Mouse (Mus musculus) gastrocnemius, adult 8-10 months (tissue): ENCODE measurements around the gene Rgs12. TPM values are rescaled to one million over a fixed set of nuclear protein-coding genes. Genes with fewer than 3 reads are reported as not detected.
A peak's percentile ranks its signal among the peaks of the same experiment; 100 is the strongest.

ENCODE experiments used
- DNase-seq, 2 experiments: peaks; one replicate each; pipeline ENCODE4 v3.0.0; 2022; ENCODE audit warnings: low spot score in 2 of 2
- total RNA-seq, 4 experiments: library from RNA; stranded (reverse); gene quantifications; 2 replicates each; pipeline ENCODE4 v1.2.4; 2022

Rgs12 gene
- total RNA-seq = 1 to 10 TPM; 1.8 to 2.6 (median 2.2) TPM

- DNase-seq = peak; percentile 67 to 73
Observed at GRCm38 (mm10) chr5:34948861-34949760, at the start of gene Rgs12. Rgs12 (plus strand) TSS chr5:34949445.

DNA sequence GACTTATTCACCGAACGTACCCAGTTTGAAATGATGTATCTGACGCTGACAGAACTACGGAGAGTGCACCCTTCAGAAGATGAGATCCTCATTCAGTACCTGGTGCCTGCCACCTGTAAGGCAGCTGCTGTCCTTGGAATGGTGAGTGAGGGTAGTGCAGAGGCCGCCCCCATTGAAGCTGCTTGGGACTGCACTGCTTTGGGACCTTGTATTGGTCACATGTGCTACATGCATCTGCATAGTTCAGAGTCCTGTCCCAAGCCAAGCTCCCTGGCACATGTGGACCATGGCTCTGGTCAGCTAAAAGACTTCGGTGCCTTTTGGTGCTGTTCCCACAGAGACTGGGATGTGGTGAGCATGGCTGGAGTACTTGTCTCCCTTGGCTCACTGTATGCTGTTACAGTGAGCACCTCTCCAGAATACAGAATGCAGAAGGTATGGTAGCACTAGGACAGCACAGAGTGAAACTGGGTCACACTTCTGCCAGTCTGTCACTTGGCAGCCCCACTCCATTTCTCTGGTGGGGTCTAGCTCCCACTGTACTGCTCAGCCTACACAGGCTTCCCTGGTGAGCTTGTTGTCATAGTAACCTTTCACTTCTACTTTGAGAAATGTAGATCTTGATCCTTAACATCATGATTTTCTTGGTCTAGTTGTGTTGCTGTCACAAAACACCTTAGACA is 49.3 kb upstream of the Rgs12 start:
- no peak for DNase-seq

- no peak for DNase-seq
Observed at GRCm38 (mm10) chr5:34902371-34902770, 46.9 kb upstream of the Rgs12 start.

- no peak for DNase-seq
Observed at GRCm38 (mm10) chr5:34902811-34903385, 46.3 kb upstream of the Rgs12 start.

DNA sequence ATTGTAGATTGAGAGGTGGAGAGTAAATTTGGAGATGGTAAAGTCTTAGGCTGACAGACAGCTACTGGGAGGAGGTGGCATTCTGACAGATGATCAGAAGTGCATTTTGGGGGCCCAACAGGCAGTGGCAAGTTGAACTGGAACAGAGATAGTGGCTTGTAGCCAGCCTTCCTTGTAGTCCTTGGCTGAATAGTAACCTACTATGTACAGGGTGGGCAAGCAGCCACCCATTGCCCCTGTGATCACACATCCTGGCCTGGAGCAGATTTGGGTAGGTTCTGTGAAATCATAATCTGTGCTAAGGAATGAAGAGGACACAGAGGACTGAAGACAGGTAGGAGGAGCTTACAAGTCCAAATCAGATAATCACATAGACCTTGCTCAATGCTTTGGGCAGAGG is 44.8 kb upstream of the Rgs12 start:
- no peak for DNase-seq

DNA sequence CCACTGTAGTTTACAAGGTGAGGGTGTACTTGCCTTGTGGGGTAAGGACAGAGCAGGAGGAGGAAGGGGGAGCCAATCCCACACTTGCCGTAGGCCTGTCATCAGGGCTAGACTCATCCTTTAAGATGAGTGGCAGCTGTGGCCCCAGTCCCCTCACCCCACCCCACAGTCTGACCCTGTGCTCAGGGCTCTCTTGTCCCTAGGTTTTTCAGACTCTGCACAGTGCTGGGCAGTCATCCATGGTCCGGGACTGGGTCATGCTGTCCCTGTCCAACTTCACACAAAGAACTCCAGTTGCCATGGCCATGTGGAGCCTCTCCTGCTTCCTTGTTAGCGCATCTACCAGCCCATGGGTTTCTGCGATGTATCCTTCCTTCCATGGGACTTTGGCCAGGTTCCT is 42.0 kb upstream of the Rgs12 start:
- DNase-seq = no peak

DNA sequence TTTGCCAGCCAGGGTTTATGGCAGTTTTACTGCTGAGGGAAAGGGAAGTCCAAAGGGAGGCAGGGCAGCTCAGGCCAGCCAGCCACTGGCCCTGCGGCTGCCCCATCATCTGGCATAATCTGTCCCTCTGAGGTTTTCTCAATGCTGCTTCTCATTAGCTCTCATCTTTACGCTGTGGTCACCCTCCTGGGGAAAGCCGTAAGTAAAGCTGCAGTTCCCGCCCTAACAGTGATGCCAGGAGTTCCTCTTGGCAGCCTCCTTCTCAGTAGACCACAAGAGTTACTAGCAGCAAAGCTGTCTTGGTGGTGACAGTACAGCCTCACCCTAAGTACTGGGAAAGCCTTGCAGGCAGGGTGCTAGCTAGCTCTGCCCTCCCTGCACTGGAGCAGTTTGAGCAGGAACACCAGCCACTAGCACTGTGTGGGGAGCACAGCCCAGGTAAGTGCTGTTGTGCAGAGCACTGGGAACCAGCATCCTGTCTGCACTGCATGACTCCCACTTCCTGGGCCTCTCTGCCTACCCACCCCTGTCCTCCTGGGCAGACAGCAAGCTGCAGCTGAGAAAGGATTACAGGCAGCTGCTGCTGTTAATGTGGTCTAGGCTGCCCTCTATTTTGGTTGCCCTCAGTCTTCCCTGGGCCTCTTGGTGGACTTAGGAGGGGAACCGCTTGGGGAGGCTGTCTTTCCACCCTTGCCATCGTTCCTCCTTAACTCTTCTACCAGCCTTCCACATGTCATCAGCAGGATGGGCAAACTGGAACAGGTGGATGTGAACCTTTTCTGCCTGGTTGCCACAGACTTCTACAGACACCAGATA is 41.1 kb upstream of the Rgs12 start, which contains the start of gene Msantd1:
Gene Msantd1, plus strand, starts transcription at position 103 of the 816 bp plus-strand sequence.
- DNase-seq = no peak

GRCm38 (mm10) chr5:34908726-34909633 is 40.3 kb upstream of the Rgs12 start:
- DNase-seq = no peak

- no peak for DNase-seq
Observed at GRCm38 (mm10) chr5:34909634-34910503, 39.4 kb upstream of the Rgs12 start.

GRCm38 (mm10) chr5:34910504-34910815 is 38.8 kb upstream of the Rgs12 start:
- DNase-seq = no peak

- DNase-seq = peak; percentile 23 to 36
Observed at GRCm38 (mm10) chr5:34915801-34916200, 33.4 kb upstream of the Rgs12 start.

- DNase-seq = no peak
Observed at GRCm38 (mm10) chr5:34917234-34917655, 32.0 kb upstream of the Rgs12 start.

DNA sequence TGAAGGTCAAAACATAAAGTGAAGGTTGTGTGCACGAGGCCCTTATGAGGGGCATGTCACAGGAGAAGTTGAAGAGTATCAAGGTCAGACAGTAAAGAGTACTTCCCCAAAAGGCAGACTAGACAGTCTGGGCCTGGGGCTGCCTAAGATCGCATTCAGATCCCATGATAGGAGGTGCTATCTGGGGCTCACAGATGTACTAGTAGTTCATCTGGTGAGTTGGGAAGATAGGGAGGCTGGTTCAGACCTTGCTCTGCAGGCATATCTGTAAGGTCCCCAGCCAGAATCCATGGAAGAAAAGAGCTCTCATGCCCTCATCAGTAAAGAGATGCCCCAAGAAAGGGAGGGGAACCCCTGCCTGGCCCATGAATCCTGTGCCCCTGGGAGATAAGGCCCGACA is 30.5 kb upstream of the Rgs12 start:
- no peak for DNase-seq

DNA sequence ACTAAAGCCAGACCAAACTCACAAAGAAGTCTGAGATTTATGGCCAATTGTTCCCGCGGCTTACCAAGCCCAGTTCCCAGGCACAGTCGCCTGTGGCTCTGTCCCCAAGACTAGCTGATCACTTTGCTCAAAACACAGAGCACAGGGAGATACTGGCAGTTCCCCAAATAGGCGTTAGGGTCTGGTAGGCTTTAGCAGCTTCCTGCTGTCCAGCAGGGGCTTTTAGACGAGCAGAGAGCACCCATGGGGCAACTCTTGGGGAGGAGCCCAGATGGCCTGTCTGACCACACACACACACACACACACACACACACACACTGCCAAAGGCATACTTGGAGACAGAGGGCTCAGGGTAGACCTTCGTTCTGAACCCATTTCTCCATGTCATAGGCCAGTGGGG is 26.7 kb upstream of the Rgs12 start:
- no peak for DNase-seq

- no peak for DNase-seq
Observed at GRCm38 (mm10) chr5:34923920-34924319, 25.3 kb upstream of the Rgs12 start.

DNA sequence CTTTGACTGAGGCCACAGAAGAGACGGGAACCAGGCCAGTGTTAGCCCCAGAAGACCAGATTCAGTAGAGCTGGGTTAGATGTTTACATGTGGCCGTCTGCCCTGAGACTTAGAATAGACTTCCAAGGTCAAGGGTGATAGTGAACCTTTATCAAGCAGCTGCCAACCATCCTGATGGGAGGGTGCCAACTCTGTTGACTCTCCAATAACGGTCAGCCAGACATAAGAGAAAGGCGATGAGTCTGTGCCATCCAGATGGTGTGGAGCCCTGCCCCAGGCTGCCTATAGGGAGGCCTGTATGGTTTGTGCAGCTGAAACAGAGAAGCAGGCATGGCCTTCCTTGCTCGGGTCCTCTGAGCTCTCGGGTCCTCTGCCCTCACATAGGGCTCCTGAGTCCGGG is 24.7 kb upstream of the Rgs12 start:
- DNase-seq = peak in 1 of 2 experiments; percentile 14

GRCm38 (mm10) chr5:34927648-34928047 is 21.6 kb upstream of the Rgs12 start:
- no peak for DNase-seq

- DNase-seq = no peak
Observed at GRCm38 (mm10) chr5:34930151-34930975, 18.9 kb upstream of the Rgs12 start.

DNA sequence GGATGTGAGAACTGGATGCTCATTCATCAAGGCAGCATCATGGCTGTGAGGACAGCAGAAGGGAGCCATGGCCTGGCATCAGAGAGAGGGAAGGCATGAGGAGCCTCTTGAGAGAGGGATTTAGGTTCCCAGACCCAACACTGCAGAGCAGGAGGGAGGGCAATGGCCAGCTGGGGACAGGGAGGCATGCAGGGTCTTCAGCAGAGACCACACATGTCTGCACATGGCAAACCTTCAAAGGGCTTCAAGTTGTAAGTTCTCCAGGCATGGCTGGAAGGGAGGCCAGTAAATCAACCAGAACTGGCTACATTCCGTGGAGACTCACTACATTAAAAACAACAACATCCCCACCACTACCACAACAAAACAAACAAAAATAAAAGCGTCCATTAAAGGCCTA is 18.2 kb upstream of the Rgs12 start:
- DNase-seq = no peak
